Mouse (Mus musculus) embryonic stem cell, embryonic (primary cell): ENCODE measurements around the gene 4930595M18Rik.

Source experiments
- CTCF ChIA-PET, 4 experiments: fragments of 300-600 bp in 2 of 4; fragments of 350-600 bp in 2 of 4; sonication (Branson Sonifier 250); formaldehyde crosslinking; loops; one replicate each; lab custom pipeline; 2022; ENCODE audit warnings: inconsistent platforms in 2 of 4; lab: Charles Lee
- POLR2A ChIA-PET, 4 experiments: fragments of 300-600 bp in 2 of 4; fragments of 350-600 bp in 2 of 4; sonication (Branson Sonifier 250); formaldehyde crosslinking; loops; one replicate each; lab custom pipeline; 2022; ENCODE audit warnings: antibody characterized with exemption in 4 of 4, inconsistent platforms in 1 of 4; lab: Charles Lee

The 4930595M18Rik gene

DNA sequence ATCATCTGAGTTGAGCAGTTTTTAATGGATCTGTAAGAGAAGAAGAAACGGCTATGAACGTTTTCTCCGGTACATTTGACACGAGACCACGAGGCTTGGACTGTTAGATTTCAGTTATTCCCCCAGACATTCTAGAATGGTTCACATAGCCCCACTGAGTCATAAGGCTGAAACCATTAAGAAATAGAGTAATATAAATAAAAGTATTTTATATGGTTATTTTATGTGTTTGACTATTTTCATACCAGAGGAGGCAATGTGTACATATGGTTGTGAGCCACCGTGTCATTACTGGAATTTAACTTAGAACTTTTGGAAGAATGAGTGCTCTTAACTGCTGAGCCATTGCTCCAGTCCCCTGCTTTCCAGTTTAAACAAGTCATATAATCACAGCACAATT is at the start of gene 4930595M18Rik:
4930595M18Rik (minus strand) TSS at position 101 of the 400 bp plus-strand sequence.
- POLR2A ChIA-PET, result no interaction called here
- CTCF ChIA-PET, result no interaction called here

DNA sequence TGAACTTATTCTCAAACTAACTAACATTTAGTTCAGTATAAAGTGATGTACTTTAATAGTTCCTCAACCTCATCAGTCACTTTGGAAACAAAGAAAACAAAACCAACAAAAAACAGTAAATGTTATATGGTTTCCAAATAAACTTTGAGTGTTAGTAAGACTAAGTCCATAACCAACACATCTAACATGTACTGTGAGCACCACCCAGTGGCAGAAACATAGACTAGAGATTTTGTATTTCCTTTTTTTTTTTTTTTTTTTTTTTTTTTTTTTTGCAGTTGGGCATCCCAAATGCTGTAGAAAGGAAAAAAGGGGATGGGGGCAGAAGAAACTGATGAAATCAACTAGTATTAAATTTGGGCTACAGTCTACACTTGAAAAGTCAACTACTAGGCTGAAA is 14.6 kb upstream of the 4930595M18Rik start:
- ChIA-PET POLR2A (no interaction called here), CTCF (no interaction called here)
